ENCODE assay signal across 8 mouse cellular contexts in the genomic region with DNA sequence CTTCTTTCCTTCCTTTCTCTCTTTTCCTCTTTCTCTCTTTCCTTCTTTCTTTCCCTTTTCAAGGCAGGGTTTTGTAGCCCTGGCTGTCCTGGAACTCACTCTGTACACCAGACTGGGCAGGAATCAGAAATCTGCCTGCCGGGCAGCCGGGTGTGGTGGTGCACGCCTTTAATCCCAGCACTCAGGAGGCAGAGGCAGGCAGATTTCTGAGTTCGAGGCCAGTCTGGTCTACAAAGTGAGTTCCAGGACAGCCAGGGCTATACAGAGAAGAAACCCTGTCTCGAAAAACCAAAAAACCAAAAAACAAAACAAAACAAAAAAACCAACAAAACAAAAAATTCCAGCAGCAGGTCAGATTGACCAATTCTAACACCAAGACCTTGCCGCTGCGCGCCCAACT. TPM values are rescaled to one million over a fixed set of nuclear protein-coding genes. Genes with fewer than 3 reads are reported as not detected.
DNase-seq lines count a peak whose midpoint lies in the region; ATAC-seq and TF ChIP-seq lines count a peak whose summit lies in the region.
"Not testable (repeated sequence)": the region's sequence is repeated elsewhere in the genome, so short reads cannot be mapped to it uniquely, and the experiment has no call there.

No protein-coding gene starts in this region.

- not testable (repeated sequence) for H3K36me3 ChIP-seq in erythroblast, embryonic 14.5 days (ENCODE audit: control insufficient read depth); hindbrain, postnatal 0 days (ENCODE audit: insufficient read depth, low read length); liver, postnatal 0 days (replicated peaks; ENCODE audit: insufficient read depth, low read length); midbrain, embryonic 15.5 days (replicated peaks); stomach, embryonic 15.5 days
- H3K36me3 ChIP-seq in heart, embryonic 12.5 days: peaks cover 15% of the 10 kb centered on the region
- H3K36me3 ChIP-seq in limb, embryonic 10.5 days: peaks cover 26% of the 10 kb centered on the region

- H3K27me3 ChIP-seq in erythroblast, embryonic 14.5 days (ENCODE audit: control insufficient read depth); heart, embryonic 12.5 days (replicated peaks); hindbrain, postnatal 0 days (ENCODE audit: insufficient read depth, low read length); limb, embryonic 10.5 days (ENCODE audit: low read depth, poor library complexity, severe bottlenecking); liver, postnatal 0 days (ENCODE audit: insufficient read depth, low read length); midbrain, embryonic 15.5 days (replicated peaks); stomach, embryonic 15.5 days (replicated peaks): not testable (repeated sequence)

- TF ChIP-seq EP300 in liver, postnatal 0 days (IDR thresholded peaks at IDR 0.05; ENCODE audit: low read depth): not testable (repeated sequence)

- DNase-seq in hindbrain, postnatal 0 days (ENCODE audit: low spot score); limb, embryonic 10.5 days (ENCODE audit: low spot score); liver, postnatal 0 days: not testable (repeated sequence)

- not testable (repeated sequence) for TF ChIP-seq POLR2A in bone marrow, adult 2 months (IDR thresholded peaks at IDR 0.05; ENCODE audit: borderline replicate concordance, control insufficient read depth, low read depth, low read length)

- not testable (repeated sequence) for TF ChIP-seq CTCF in bone marrow, adult 2 months (IDR thresholded peaks at IDR 0.05; ENCODE audit: control insufficient read depth, insufficient read depth, low read length); hindbrain, postnatal 0 days (IDR thresholded peaks at IDR 0.05; ENCODE audit: low read depth); liver, postnatal 0 days (IDR thresholded peaks at IDR 0.05; ENCODE audit: low read depth)

- 35% methylated on average over 8 of the region's 8 CpGs for WGBS in bone marrow, adult 2 months
- 37% methylated on average over 8 of the region's 8 CpGs for whole genome bisulfite sequencing in heart, embryonic 12.5 days
- WGBS in hindbrain, postnatal 0 days: 41% methylated on average over 8 of the region's 8 CpGs
- WGBS in limb, embryonic 10.5 days: 45% methylated on average over 8 of the region's 8 CpGs
- 35% methylated on average over 8 of the region's 8 CpGs for WGBS in liver, postnatal 0 days (ENCODE audit: insufficient replicate concordance)
- WGBS in midbrain, embryonic 15.5 days: 48% methylated on average over 8 of the region's 8 CpGs
- WGBS in stomach, embryonic 15.5 days: 34% methylated on average over 8 of the region's 8 CpGs

- ATAC-seq in heart, embryonic 12.5 days (ENCODE audit: insufficient number of reproducible peaks, low FRiP score); liver, postnatal 0 days; stomach, embryonic 15.5 days (ENCODE audit: insufficient read depth, low FRiP score, low read depth): not testable (repeated sequence)
- peak; percentile 30; the same call in 1 of the 2 replicates for ATAC-seq in hindbrain, postnatal 0 days
- ATAC-seq in midbrain, embryonic 15.5 days (replicated peaks): peak; percentile 46

- H3K9me3 ChIP-seq in erythroblast, embryonic 14.5 days (ENCODE audit: control insufficient read depth, low read length); heart, embryonic 12.5 days (replicated peaks); hindbrain, postnatal 0 days (ENCODE audit: low read length); limb, embryonic 10.5 days (replicated peaks); liver, postnatal 0 days (ENCODE audit: low read length); midbrain, embryonic 15.5 days; stomach, embryonic 15.5 days: not testable (repeated sequence)

- not testable (repeated sequence) for H3K9ac ChIP-seq in heart, embryonic 12.5 days; liver, postnatal 0 days (replicated peaks); stomach, embryonic 15.5 days
- H3K9ac ChIP-seq in hindbrain, postnatal 0 days (replicated peaks; ENCODE audit: low read length): peak overlapping the region; percentile 66; the same call in 1 of the 2 replicates
- peak overlapping the region; percentile 84 for H3K9ac ChIP-seq in midbrain, embryonic 15.5 days

- H3K4me3 ChIP-seq in bone marrow, adult 2 months (replicated peaks; ENCODE audit: control insufficient read depth, low read depth, low read length): peak overlapping the region; percentile 65
- peak overlapping the region; percentile 80 for H3K4me3 ChIP-seq in erythroblast, embryonic 14.5 days (replicated peaks)
- H3K4me3 ChIP-seq in heart, embryonic 12.5 days: peak overlapping the region; percentile 74
- H3K4me3 ChIP-seq in hindbrain, postnatal 0 days (ENCODE audit: low read length): peak overlapping the region; percentile 74
- H3K4me3 ChIP-seq in limb, embryonic 10.5 days: peak overlapping the region; percentile 79
- peak overlapping the region; percentile 75 for H3K4me3 ChIP-seq in liver, postnatal 0 days (ENCODE audit: low read depth, low read length)
- H3K4me3 ChIP-seq in midbrain, embryonic 15.5 days: peak overlapping the region; percentile 83
- H3K4me3 ChIP-seq in stomach, embryonic 15.5 days (replicated peaks): peak overlapping the region; percentile 70

- not testable (repeated sequence) for H3K4me1 ChIP-seq in bone marrow, adult 2 months (ENCODE audit: control insufficient read depth, insufficient read depth, low read length); heart, embryonic 12.5 days (replicated peaks); hindbrain, postnatal 0 days (ENCODE audit: insufficient read depth, low read length); liver, postnatal 0 days (ENCODE audit: insufficient read depth); stomach, embryonic 15.5 days
- H3K4me1 ChIP-seq in erythroblast, embryonic 14.5 days (ENCODE audit: control insufficient read depth): peaks cover 16% of the 10 kb centered on the region
- H3K4me1 ChIP-seq in limb, embryonic 10.5 days: peaks cover 12% of the 10 kb centered on the region
- H3K4me1 ChIP-seq in midbrain, embryonic 15.5 days: peaks cover 24% of the 10 kb centered on the region

- H3K27ac ChIP-seq in bone marrow, adult 2 months (ENCODE audit: control insufficient read depth, insufficient read depth, low read depth, low read length, poor library complexity); heart, embryonic 12.5 days (ENCODE audit: poor library complexity, severe bottlenecking); liver, postnatal 0 days (ENCODE audit: low read depth); stomach, embryonic 15.5 days: not testable (repeated sequence)
- H3K27ac ChIP-seq in hindbrain, postnatal 0 days: peak overlapping the region; percentile 59; the same call in 1 of the 2 replicates
- peak overlapping the region; percentile 89 for H3K27ac ChIP-seq in limb, embryonic 10.5 days
- H3K27ac ChIP-seq in midbrain, embryonic 15.5 days: peak overlapping the region; percentile 65; the same call in 1 of the 2 replicates

- peak overlapping the region; percentile 86 for H3K4me2 ChIP-seq in heart, embryonic 12.5 days
- peak overlapping the region; percentile 88 for H3K4me2 ChIP-seq in hindbrain, postnatal 0 days (ENCODE audit: low read depth, low read length)
- H3K4me2 ChIP-seq in liver, postnatal 0 days (ENCODE audit: low read depth, low read length): peak overlapping the region; percentile 90
- H3K4me2 ChIP-seq in midbrain, embryonic 15.5 days: peak overlapping the region; percentile 66
- peak overlapping the region; percentile 84 for H3K4me2 ChIP-seq in stomach, embryonic 15.5 days

RNA-seq across cellular contexts. Expression of a gene that starts 0.5 kb away (rescaled TPM):
- 0.65 TPM in 1 of 2 replicates, not detected in the other for polyA plus RNA-seq in bone marrow, adult 2 months (2011; ENCODE audit: insufficient read depth, insufficient read length, low replicate concordance, missing spikeins)
- 0.02 TPM in 1 of 2 replicates, not detected in the other for polyA plus RNA-seq in erythroblast, embryonic 14.5 days (2012)
- polyA plus RNA-seq in heart, embryonic 12.5 days (2016; fragmentation: Nextera tagmentation; extraction: Ambion mirVana): 3.0 and 3.2 TPM in 2 replicates
- 7.7 and 10.7 TPM in 2 replicates for total RNA-seq in hindbrain, postnatal 0 days (2014; rRNA removed)
- polyA plus RNA-seq in hindbrain, postnatal 0 days (2015; fragmentation: Nextera tagmentation; extraction: Ambion mirVana): 1.9 and 2.1 TPM in 2 replicates
- 5.0 and 7.4 TPM in 2 replicates for polyA plus RNA-seq in limb, embryonic 10.5 days (2016; fragmentation: Nextera tagmentation; extraction: Ambion mirVana)
- polyA plus RNA-seq in liver, postnatal 0 days (2015; fragmentation: Nextera tagmentation; extraction: Ambion mirVana): 0.61 and 0.65 TPM in 2 replicates
- polyA plus RNA-seq in midbrain, embryonic 15.5 days (2015; fragmentation: Nextera tagmentation; extraction: Ambion mirVana): 8.6 and 9.4 TPM in 2 replicates
- polyA plus RNA-seq in stomach, embryonic 15.5 days (2015; fragmentation: Nextera tagmentation; extraction: Ambion mirVana): 3.4 and 3.6 TPM in 2 replicates

RNA-seq across cellular contexts. Expression of a gene that starts 17.1 kb away (rescaled TPM):
- polyA plus RNA-seq in bone marrow, adult 2 months (2011; ENCODE audit: insufficient read depth, insufficient read length, low replicate concordance, missing spikeins): 2.3 and 2.6 TPM in 2 replicates
- 0.04 TPM in 2 replicates for polyA plus RNA-seq in erythroblast, embryonic 14.5 days (2012)
- 10.9 and 11.3 TPM in 2 replicates for polyA plus RNA-seq in heart, embryonic 12.5 days (2016; fragmentation: Nextera tagmentation; extraction: Ambion mirVana)
- 7.4 and 7.7 TPM in 2 replicates for total RNA-seq in hindbrain, postnatal 0 days (2014; rRNA removed)
- 2.5 and 2.9 TPM in 2 replicates for polyA plus RNA-seq in hindbrain, postnatal 0 days (2015; fragmentation: Nextera tagmentation; extraction: Ambion mirVana)
- 22.4 and 23.1 TPM in 2 replicates for polyA plus RNA-seq in limb, embryonic 10.5 days (2016; fragmentation: Nextera tagmentation; extraction: Ambion mirVana)
- 2.3 and 2.5 TPM in 2 replicates for polyA plus RNA-seq in liver, postnatal 0 days (2015; fragmentation: Nextera tagmentation; extraction: Ambion mirVana)
- polyA plus RNA-seq in midbrain, embryonic 15.5 days (2015; fragmentation: Nextera tagmentation; extraction: Ambion mirVana): 11.8 and 12.8 TPM in 2 replicates
- 13.3 and 15.6 TPM in 2 replicates for polyA plus RNA-seq in stomach, embryonic 15.5 days (2015; fragmentation: Nextera tagmentation; extraction: Ambion mirVana)

RNA-seq across cellular contexts. Expression of a gene that starts 41.6 kb away (rescaled TPM):
- 895 and 1,171 TPM in 2 replicates for polyA plus RNA-seq in bone marrow, adult 2 months (2011; ENCODE audit: insufficient read depth, insufficient read length, low replicate concordance, missing spikeins)
- 328 and 368 TPM in 2 replicates for polyA plus RNA-seq in erythroblast, embryonic 14.5 days (2012)
- polyA plus RNA-seq in heart, embryonic 12.5 days (2016; fragmentation: Nextera tagmentation; extraction: Ambion mirVana): 456 and 474 TPM in 2 replicates
- total RNA-seq in hindbrain, postnatal 0 days (2014; rRNA removed): 1,864 and 2,267 TPM in 2 replicates
- polyA plus RNA-seq in hindbrain, postnatal 0 days (2015; fragmentation: Nextera tagmentation; extraction: Ambion mirVana): 646 and 658 TPM in 2 replicates
- 1,082 and 1,228 TPM in 2 replicates for polyA plus RNA-seq in limb, embryonic 10.5 days (2016; fragmentation: Nextera tagmentation; extraction: Ambion mirVana)
- 556 and 564 TPM in 2 replicates for polyA plus RNA-seq in liver, postnatal 0 days (2015; fragmentation: Nextera tagmentation; extraction: Ambion mirVana)
- 567 and 593 TPM in 2 replicates for polyA plus RNA-seq in midbrain, embryonic 15.5 days (2015; fragmentation: Nextera tagmentation; extraction: Ambion mirVana)
- polyA plus RNA-seq in stomach, embryonic 15.5 days (2015; fragmentation: Nextera tagmentation; extraction: Ambion mirVana): 988 and 1,049 TPM in 2 replicates

RNA-seq across cellular contexts. Expression of a gene that starts 45.9 kb away (rescaled TPM):
- 14.6 and 24.9 TPM in 2 replicates for polyA plus RNA-seq in bone marrow, adult 2 months (2011; ENCODE audit: insufficient read depth, insufficient read length, low replicate concordance, missing spikeins)
- polyA plus RNA-seq in erythroblast, embryonic 14.5 days (2012): 0.06 and 0.24 TPM in 2 replicates
- 22.9 and 23.1 TPM in 2 replicates for polyA plus RNA-seq in heart, embryonic 12.5 days (2016; fragmentation: Nextera tagmentation; extraction: Ambion mirVana)
- total RNA-seq in hindbrain, postnatal 0 days (2014; rRNA removed): 15.2 and 31.8 TPM in 2 replicates
- polyA plus RNA-seq in hindbrain, postnatal 0 days (2015; fragmentation: Nextera tagmentation; extraction: Ambion mirVana): 16.6 and 18.1 TPM in 2 replicates
- polyA plus RNA-seq in limb, embryonic 10.5 days (2016; fragmentation: Nextera tagmentation; extraction: Ambion mirVana): 30.4 and 32.6 TPM in 2 replicates
- 8.1 and 8.5 TPM in 2 replicates for polyA plus RNA-seq in liver, postnatal 0 days (2015; fragmentation: Nextera tagmentation; extraction: Ambion mirVana)
- 28.3 and 30.8 TPM in 2 replicates for polyA plus RNA-seq in midbrain, embryonic 15.5 days (2015; fragmentation: Nextera tagmentation; extraction: Ambion mirVana)
- 32.3 and 34.4 TPM in 2 replicates for polyA plus RNA-seq in stomach, embryonic 15.5 days (2015; fragmentation: Nextera tagmentation; extraction: Ambion mirVana)

RNA-seq across cellular contexts. Expression of a gene that starts 46.7 kb away (rescaled TPM):
- 0.47 and 0.74 TPM in 2 replicates for polyA plus RNA-seq in bone marrow, adult 2 months (2011; ENCODE audit: insufficient read depth, insufficient read length, low replicate concordance, missing spikeins)
- 0.11 and 0.14 TPM in 2 replicates for polyA plus RNA-seq in erythroblast, embryonic 14.5 days (2012)
- 0.95 and 1.1 TPM in 2 replicates for polyA plus RNA-seq in heart, embryonic 12.5 days (2016; fragmentation: Nextera tagmentation; extraction: Ambion mirVana)
- 2.5 and 3.0 TPM in 2 replicates for total RNA-seq in hindbrain, postnatal 0 days (2014; rRNA removed)
- polyA plus RNA-seq in hindbrain, postnatal 0 days (2015; fragmentation: Nextera tagmentation; extraction: Ambion mirVana): 1.1 TPM in 2 replicates
- polyA plus RNA-seq in limb, embryonic 10.5 days (2016; fragmentation: Nextera tagmentation; extraction: Ambion mirVana): 0.66 and 0.94 TPM in 2 replicates
- 0.05 TPM in 2 replicates for polyA plus RNA-seq in liver, postnatal 0 days (2015; fragmentation: Nextera tagmentation; extraction: Ambion mirVana)
- polyA plus RNA-seq in midbrain, embryonic 15.5 days (2015; fragmentation: Nextera tagmentation; extraction: Ambion mirVana): 0.90 and 0.93 TPM in 2 replicates
- polyA plus RNA-seq in stomach, embryonic 15.5 days (2015; fragmentation: Nextera tagmentation; extraction: Ambion mirVana): 1.0 and 1.3 TPM in 2 replicates
